Mouse (Mus musculus) left cerebral cortex, adult 9 months (tissue): ENCODE measurements around the gene Uhrf1bp1l.

Experiments used
- DNase-seq, 2 experiments: peaks; one replicate each; pipeline ENCODE4 v3.0.0; 2022; ENCODE audit warnings: low spot score in 2 of 2

Uhrf1bp1l gene

GRCm38 (mm10) chr10:89745666-89746020, 852 bp downstream of the Uhrf1bp1l start:
- no peak for DNase-seq

GRCm38 (mm10) chr10:89746581-89746980, 1.8 kb downstream of the Uhrf1bp1l start:
- DNase-seq, result no peak

- DNase-seq, result no peak
Observed at GRCm38 (mm10) chr10:89747221-89747905, 2.6 kb downstream of the Uhrf1bp1l start.

GRCm38 (mm10) chr10:89747911-89748310, 3.1 kb downstream of the Uhrf1bp1l start:
- no peak for DNase-seq

- DNase-seq, result no peak
Observed at GRCm38 (mm10) chr10:89748619-89749018, 3.8 kb downstream of the Uhrf1bp1l start.

GRCm38 (mm10) chr10:89751069-89751468, 6.3 kb downstream of the Uhrf1bp1l start:
- DNase-seq, result no peak

- DNase-seq, result no peak
Observed at GRCm38 (mm10) chr10:89755231-89755630, 10.4 kb downstream of the Uhrf1bp1l start.

GRCm38 (mm10) chr10:89760772-89761171, 16.0 kb downstream of the Uhrf1bp1l start:
- no peak for DNase-seq

GRCm38 (mm10) chr10:89764457-89765121, 19.8 kb downstream of the Uhrf1bp1l start:
- DNase-seq, result no peak

GRCm38 (mm10) chr10:89765790-89766714, 21.3 kb downstream of the Uhrf1bp1l start:
- DNase-seq, result no peak

GRCm38 (mm10) chr10:89768352-89769020, 23.7 kb downstream of the Uhrf1bp1l start:
- no peak for DNase-seq

DNA sequence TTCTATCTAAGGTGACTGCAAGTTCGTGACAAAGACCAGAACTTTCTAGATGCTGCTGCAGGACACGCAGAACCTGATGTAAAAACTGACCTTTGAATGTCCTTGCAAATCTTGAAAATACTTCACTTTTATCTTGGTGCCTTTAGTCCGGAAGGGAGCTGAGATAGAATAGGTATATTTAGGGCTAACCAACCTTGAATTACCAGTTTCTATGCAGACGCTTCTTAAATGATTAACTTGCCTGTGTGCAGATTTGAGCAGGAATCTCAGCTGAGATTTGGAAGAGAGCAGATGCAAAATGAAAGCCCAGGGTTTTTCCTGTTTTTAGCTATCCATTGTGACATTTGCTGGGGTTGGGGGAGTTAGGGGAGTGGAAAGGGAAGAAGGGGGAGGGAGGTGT, 24.3 kb downstream of the Uhrf1bp1l start:
- no peak for DNase-seq

- no peak for DNase-seq
Observed at GRCm38 (mm10) chr10:89771894-89772293, 27.1 kb downstream of the Uhrf1bp1l start.

- DNase-seq, result peak in 1 of 2 experiments; percentile 19
Observed at GRCm38 (mm10) chr10:89776029-89776428, 31.2 kb downstream of the Uhrf1bp1l start.

GRCm38 (mm10) chr10:89791870-89792269, 47.1 kb downstream of the Uhrf1bp1l start:
- no peak for DNase-seq

- peak in 1 of 2 experiments; percentile 11 for DNase-seq
Observed at GRCm38 (mm10) chr10:89794121-89794520, 49.3 kb downstream of the Uhrf1bp1l start.

- DNase-seq, result no peak
Observed at GRCm38 (mm10) chr10:89819146-89819545, 74.4 kb downstream of the Uhrf1bp1l start.

GRCm38 (mm10) chr10:89823906-89824305, 79.1 kb downstream of the Uhrf1bp1l start:
- no peak for DNase-seq

DNA sequence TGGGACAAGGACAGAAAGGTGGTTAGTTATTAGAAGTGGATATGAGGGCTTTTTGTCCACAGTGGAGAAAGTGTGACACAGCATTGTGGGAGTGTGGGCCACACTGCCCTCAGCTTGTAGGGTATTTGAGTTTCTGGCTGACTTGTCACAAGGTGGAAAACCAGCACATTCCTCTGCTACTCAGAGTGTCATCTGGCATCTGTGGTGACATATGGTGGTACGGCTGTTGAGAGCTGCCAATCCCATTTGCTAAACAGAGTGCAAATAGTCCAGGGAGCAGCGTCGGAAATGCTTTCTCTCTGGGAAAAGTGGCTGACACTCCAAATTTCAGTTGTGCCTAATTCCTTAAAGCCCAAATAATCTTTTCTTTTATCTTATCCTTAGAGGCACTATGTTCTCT, 82.1 kb downstream of the Uhrf1bp1l start:
- peak in 1 of 2 experiments; percentile 28 for DNase-seq

DNA sequence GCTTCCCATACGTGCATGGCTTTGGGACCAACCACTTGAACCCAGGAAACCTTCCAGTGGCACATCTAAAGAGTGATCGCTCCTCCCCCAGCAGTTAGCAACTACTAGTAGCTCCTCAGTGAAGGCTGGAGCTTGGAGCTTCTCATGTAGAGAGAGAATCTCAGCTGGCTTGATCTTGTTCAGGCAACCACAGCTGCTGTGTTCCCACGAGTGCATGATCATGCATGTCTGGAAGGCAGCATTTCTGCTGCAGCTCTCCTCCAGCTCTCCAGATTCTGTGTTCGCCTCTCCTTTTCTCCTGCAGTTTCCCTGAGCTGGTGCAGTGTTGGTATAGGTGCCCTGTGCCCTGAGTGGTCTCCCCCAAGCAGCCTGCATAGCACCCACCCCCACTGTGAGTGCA, 87.5 kb downstream of the Uhrf1bp1l start:
- no peak for DNase-seq

GRCm38 (mm10) chr10:89833166-89833565, 88.4 kb downstream of the Uhrf1bp1l start:
- no peak for DNase-seq

GRCm38 (mm10) chr10:89837476-89837875, 92.7 kb downstream of the Uhrf1bp1l start:
- DNase-seq, result no peak
